Comparison of ENCODE assay signal across 8 mouse cellular contexts in the genomic region with DNA sequence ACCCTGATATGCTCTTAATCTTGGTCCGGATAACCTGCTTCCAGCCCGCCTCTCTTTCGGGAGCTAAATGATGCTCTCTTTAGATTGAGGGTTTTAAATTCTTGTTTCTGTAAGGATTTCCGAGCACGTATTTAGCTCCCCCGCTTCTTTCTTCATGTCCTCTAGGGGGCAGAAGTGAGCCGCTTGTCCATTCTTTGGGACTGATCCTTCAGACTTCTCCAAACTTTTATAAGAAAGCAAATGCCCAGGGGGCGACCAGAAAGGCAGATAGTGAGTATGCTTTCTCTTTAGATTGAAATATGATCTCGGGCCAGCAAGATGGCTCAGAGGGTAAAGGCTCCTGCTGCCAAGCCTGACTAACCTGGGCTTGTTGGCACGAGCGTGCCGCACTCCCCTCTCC. TPM values are rescaled to one million over a fixed set of nuclear protein-coding genes. Genes with fewer than 3 reads are reported as not detected.
A peak's percentile ranks its signal among the peaks of the same experiment; 100 is the strongest.
DNase-seq lines count a peak whose midpoint lies in the region; ATAC-seq and TF ChIP-seq lines count a peak whose summit lies in the region.

No protein-coding gene starts in this region.

- peak; percentile 88 for TF ChIP-seq CTCF in intestine, postnatal 0 days (IDR thresholded peaks at IDR 0.05; ENCODE audit: low read depth)

- H3K9ac ChIP-seq in intestine, postnatal 0 days (ENCODE audit: low read depth, low read length): no peak overlapping the region

- no peaks in the 10 kb centered on the region for H3K9me3 ChIP-seq in intestine, postnatal 0 days (ENCODE audit: control insufficient read depth)

- ATAC-seq in cerebellum, adult (ENCODE audit: insufficient number of reproducible peaks, low FRiP score, low TSS enrichment): no peak; the same call in 1 of the 2 replicates
- ATAC-seq in intestine, postnatal 0 days: no peak

- WGBS in intestine, postnatal 0 days: 29% methylated on average over 12 of the region's 12 CpGs

- H3K4me3 ChIP-seq in intestine, postnatal 0 days (ENCODE audit: low read depth, low read length): no peak overlapping the region

- H3K4me1 ChIP-seq in intestine, postnatal 0 days (replicated peaks; ENCODE audit: control insufficient read depth, insufficient read depth, low read length): no peaks in the 10 kb centered on the region

- no peaks in the 10 kb centered on the region for H3K36me3 ChIP-seq in intestine, postnatal 0 days (ENCODE audit: control insufficient read depth, insufficient read depth)

- H3K27ac ChIP-seq in intestine, postnatal 0 days (ENCODE audit: low read depth, low read length): no peak overlapping the region

- no peak overlapping the region; the same call in 1 of the 2 replicates for H3K4me2 ChIP-seq in intestine, postnatal 0 days (replicated peaks; ENCODE audit: low read depth)

- no peaks in the 10 kb centered on the region; the same call in 1 of the 2 replicates for H3K27me3 ChIP-seq in intestine, postnatal 0 days (replicated peaks; ENCODE audit: control insufficient read depth, insufficient read depth, low read length)

- peak; percentile 61 for DNase-seq in cerebellum, adult 11 months
- DNase-seq in CD4-positive helper T cell, adult 2 months (ENCODE audit: low read depth, low spot score): peak; percentile 31
- peak; percentile 47 for DNase-seq in c-Kit-positive CD71-positive TER-119-positive erythroid progenitor cells, embryonic 14.5 days (ENCODE audit: low spot score)
- peak; percentile 83 for DNase-seq in forelimb bud, embryonic 11.5 days (ENCODE audit: low read depth, low spot score)
- DNase-seq in lung, adult 18-20 months: peak; percentile 31 to 47
- peak; percentile 20 for DNase-seq in right cerebral cortex, postnatal 25 days

RNA-seq across cellular contexts. Expression of a gene that starts 34.4 kb away (rescaled TPM):
- polyA plus RNA-seq in intestine, postnatal 0 days (2015; fragmentation: Nextera tagmentation; extraction: Ambion mirVana): 5.7 and 7.5 TPM in 2 replicates

Comparison
In these comparisons a context has a peak if more than half of its experiments do, and no peak if none do; other contexts are left out.
1. DNase-seq: peak in every context shown above with its lines; median percentile 83 in forelimb bud, embryonic 11.5 days; 61 in cerebellum, adult 11 months; 47 in c-Kit-positive CD71-positive TER-119-positive erythroid progenitor cells, embryonic 14.5 days; 39 in lung, adult 18-20 months; 31 in CD4-positive helper T cell, adult 2 months; 20 in right cerebral cortex, postnatal 25 days.